Mouse (Mus musculus): ENCODE measurements around the gene Peak1.

- TF ChIP-seq CTCF (conservative IDR thresholded peaks at IDR 0.05; ENCODE audit: low read length) (no peak), NANOG (IDR thresholded peaks at IDR 0.05; ENCODE audit: borderline replicate concordance, low read length) (no peak), POU5F1 (IDR thresholded peaks at IDR 0.05; ENCODE audit: borderline replicate concordance, low read length) (no peak)
Measured at GRCm38 (mm10) chr9:56404619-56405018, 13.2 kb downstream of the Peak1 start.

Data from E14TG2a.4 (cell line).